Mouse (Mus musculus) lung, adult 10 weeks (tissue): ENCODE measurements around the gene Gm8653. TPM values are rescaled to one million over a fixed set of nuclear protein-coding genes. Genes with fewer than 3 reads are reported as not detected.

Source experiments
- polyA plus RNA-seq: library from polyadenylated mRNA; stranded (reverse); fragments of 350-450 nt; fragmentation: Illumina TruSeq; extraction: RNeasy Lipid Tissue Mini Kit (QIAGEN cat#74804); gene quantifications from one replicate; pipeline ENCODE4 v1.2.3, GENCODE M21; 2014; ENCODE audit warnings: low read depth, low replicate concordance; ENCODE audit not compliant: insufficient read depth

Gm8653 gene
- polyA plus RNA-seq, result not detected

DNA sequence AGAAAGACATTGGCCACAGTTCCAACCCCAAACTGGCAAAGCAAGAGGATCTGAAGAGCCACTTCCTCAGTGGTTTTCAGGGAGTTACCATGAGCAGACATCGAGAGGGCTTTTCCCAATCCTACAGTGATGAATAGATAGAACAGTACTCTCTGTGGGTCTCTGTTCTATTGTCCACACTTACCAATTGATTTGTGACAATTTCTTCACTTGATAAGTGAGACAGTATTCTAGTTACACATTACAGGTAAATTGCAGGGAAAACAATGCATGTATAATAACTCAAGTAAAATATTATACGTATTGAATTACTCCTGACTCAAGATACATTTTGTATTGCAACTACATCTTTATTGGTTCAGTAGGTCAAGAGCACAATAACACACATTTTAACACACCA is at the start of gene Gm8653:
Gene Gm8653 (minus strand): TSS at position 101 of the 400 bp plus-strand sequence.

DNA sequence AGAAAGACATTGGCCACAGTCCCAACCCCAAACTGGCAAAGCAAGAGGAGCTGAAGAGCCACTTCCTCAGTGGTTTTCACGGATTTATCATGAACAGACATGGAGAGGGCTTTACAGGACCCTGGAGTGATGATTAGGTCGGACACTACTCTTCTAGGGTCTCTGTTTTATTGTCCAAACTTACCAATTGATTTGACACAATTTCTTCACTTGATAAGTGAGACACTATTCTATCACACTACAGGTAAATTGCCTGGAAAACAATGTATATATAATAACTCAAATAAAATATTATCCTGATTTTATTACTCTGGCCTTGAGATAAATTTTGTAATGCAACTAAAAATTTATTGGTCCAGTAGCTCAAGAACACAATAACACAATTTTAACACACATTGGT is 28.3 kb upstream of the Gm8653 start, which contains the start of gene Gm8453:
Gene Gm8453 (minus strand): TSS at position 101 of the 400 bp plus-strand sequence.

DNA sequence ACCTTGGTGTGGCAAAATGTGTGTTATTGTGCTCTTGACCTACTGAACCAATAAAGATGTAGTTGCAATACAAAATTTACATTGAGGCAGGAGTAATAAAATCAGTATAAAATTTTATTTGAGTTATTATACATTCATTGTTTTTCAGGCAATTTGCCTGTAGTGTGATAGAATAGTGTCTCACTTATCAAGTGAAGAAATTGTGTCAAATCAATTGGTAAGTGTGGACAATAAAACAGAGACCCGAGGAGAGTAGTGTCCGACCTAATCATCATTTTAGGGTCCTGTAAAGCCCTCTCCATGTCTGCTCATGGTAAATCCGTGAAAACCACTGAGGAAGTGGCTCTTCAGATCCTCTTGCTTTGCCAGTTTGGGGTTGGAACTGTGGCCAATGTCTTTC is 12.0 kb downstream of the Gm8653 start, which contains the start of gene Vmn1r143:
Gene Vmn1r143 (plus strand): TSS at position 301 of the 400 bp plus-strand sequence.

GRCm38 (mm10) chr7:22163935-22164334 is 37.1 kb downstream of the Gm8653 start, which contains the start of gene Vmn1r142:
Vmn1r142 (minus strand) TSS chr7:22164035.

Other genes starting within 250 kb of the Gm8653 start
- gene Vmn1r137, start 206.7 kb downstream of the Gm8653 start, polyA plus RNA-seq, result not detected
- gene Vmn1r138, start 172.4 kb downstream of the Gm8653 start, polyA plus RNA-seq, result not detected
- not detected for gene Gm6176, start 145.0 kb downstream of the Gm8653 start, polyA plus RNA-seq
- gene Vmn1r139, start 132.2 kb downstream of the Gm8653 start, polyA plus RNA-seq, result not detected
- gene Gm16451, start 83.0 kb downstream of the Gm8653 start, polyA plus RNA-seq, result not detected
- not detected for gene Gm10666, start 66.5 kb downstream of the Gm8653 start, polyA plus RNA-seq
- not detected for gene Vmn1r142, start 37.2 kb downstream of the Gm8653 start, polyA plus RNA-seq
- gene Vmn1r143, start 11.9 kb downstream of the Gm8653 start, polyA plus RNA-seq, result not detected
- not detected for gene Gm8453, start 28.2 kb upstream of the Gm8653 start, polyA plus RNA-seq
- gene Gm4187, start 128.5 kb upstream of the Gm8653 start, polyA plus RNA-seq, result not detected
- gene Gm8660, start 169.8 kb upstream of the Gm8653 start, polyA plus RNA-seq, result not detected
- gene Vmn1r148, start 212.3 kb upstream of the Gm8653 start, polyA plus RNA-seq, result not detected
- not detected for gene Vmn1r149, start 237.0 kb upstream of the Gm8653 start, polyA plus RNA-seq